Mouse (Mus musculus): Measurements from ENCODE around the gene Hsd17b12. TPM values are rescaled to one million over a fixed set of nuclear protein-coding genes. Genes with fewer than 3 reads are reported as not detected.

The Hsd17b12 gene
- polyA plus RNA-seq (2017; shearing (Covaris generic)), result 66.2 TPM

GRCm38 (mm10) chr2:94157592-94158519, at the start of gene Hsd17b12:
Gene Hsd17b12 (minus strand): TSS chr2:94157964.

GRCm38 (mm10) chr2:94010335-94011291, 147.2 kb downstream of the Hsd17b12 start, which contains the start of gene Alkbh3:
Gene Alkbh3 (minus strand): TSS chr2:94010807.

GRCm38 (mm10) chr2:93996254-93996653, 161.5 kb downstream of the Hsd17b12 start, which contains the start of gene Gm27027:
Gene Gm27027 (minus strand): TSS chr2:93996354.

Other genes starting within 250 kb of the Hsd17b12 start
- gene Gm13889, start 200.8 kb downstream of the Hsd17b12 start, polyA plus RNA-seq (2017; shearing (Covaris generic)), result not detected
- gene Gm27027, start 161.6 kb downstream of the Hsd17b12 start, polyA plus RNA-seq (2017; shearing (Covaris generic)), result not detected
- gene Alkbh3, start 147.2 kb downstream of the Hsd17b12 start, polyA plus RNA-seq (2017; shearing (Covaris generic)), result 90.9 TPM
- gene Ttc17, start 248.7 kb upstream of the Hsd17b12 start, polyA plus RNA-seq (2017; shearing (Covaris generic)), result 67.0 TPM